Mouse (Mus musculus): ENCODE measurements around the gene Tubb2b. TPM values are rescaled to one million over a fixed set of nuclear protein-coding genes. Genes with fewer than 3 reads are reported as not detected.
A peak's percentile ranks its signal among the peaks of the same experiment; 100 is the strongest.

Tubb2b gene
- polyA plus RNA-seq, 1 experiment from 2014 or later: 61.0 TPM

DNA sequence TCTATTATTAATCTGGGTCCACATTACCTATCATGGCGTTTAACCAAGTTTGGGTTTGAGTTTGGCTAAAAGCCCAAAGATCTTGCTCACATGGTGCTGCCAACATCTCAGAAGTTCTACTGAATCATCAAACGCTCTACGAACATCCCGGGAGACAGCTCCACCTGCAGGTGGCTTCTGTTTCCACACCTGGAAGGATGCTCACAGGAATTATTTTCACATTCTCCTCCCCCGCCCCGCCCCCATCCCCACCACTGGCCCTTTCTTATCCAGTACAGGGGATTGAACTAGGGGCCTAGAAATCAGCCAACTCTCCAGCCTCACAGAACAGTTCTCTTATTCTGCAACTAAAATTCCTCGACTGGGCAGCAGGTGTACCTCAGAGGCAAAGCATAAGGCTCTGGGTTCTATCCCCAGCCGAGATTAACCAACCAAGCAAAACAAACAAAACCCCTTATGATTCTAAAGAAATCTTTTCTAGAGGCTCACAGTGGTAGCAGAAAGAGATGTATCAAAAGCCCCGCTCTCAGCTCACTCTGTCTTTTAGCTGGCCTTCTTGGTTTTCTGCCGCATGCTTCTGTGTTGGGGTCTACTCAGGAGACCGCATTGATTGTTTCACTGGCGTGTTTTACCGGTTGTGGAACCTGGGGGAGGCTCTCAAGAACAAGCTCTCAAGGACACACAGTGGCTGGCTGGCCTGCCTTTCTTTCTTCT is 24.1 kb upstream of the Tubb2b start:
- H3K27me3 ChIP-seq: no peaks in the 10 kb centered on the region
- TF ChIP-seq CTCF (IDR thresholded peaks at IDR 0.05): peak; percentile 84
- no peak for DNase-seq (ENCODE audit: low read depth, low spot score)
- in situ Hi-C loops (cut with MboI; ENCODE audit: low pct_unique_long_range_greater_than_20kb): loop anchor here (10.0 kb wide), 1 partner anchor 200 kb away; no protein-coding TSS in a partner anchor
- CTCF ChIA-PET: interaction anchor here (0.8 to 2.2 kb wide), 8 partner anchors 11 to 197 kb away, joined by 3 to 24 read pairs (median 4); partner anchors contain the start of gene Bphl
- POLR2A ChIA-PET: no interaction called here
- peak; percentile 35 for ATAC-seq

DNA sequence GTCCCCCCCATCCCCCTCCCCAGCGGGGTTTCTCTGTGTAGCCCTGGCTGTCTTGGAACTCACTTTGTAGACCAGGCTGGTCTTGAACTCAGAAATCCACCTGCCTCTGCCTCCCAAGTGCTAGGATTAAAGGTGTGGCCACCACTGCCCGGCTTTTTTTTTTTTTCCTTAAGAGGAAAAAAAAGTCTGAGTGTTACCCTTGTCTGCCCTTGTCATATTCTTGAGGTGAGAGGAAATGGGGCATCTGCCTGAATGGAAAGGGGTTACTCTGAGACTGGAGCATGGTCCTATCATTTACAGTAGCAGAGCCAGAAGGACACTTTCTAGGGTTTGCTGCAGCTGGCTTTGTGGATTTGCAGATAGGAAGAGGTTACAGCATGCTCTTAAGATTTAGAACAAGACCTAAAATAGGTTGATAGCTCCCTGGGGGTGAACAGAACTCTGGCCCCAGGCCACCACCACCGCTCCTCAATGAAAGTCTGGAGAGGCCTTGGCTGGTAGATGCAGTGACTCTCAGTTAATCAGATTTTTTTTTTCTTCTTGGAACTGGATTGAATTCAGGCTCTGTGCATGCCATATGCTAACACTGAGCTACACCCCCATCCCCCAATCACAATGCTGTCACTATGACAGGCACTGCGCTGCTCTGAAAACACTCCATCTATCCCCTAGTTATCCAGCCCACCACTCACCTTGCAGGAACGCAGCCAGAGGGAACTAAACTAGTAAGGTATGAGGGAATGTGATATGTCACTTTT is 23.2 kb upstream of the Tubb2b start:
- in situ Hi-C loops (cut with MboI; ENCODE audit: low pct_unique_long_range_greater_than_20kb): loop anchor here (10.0 kb wide), 1 partner anchor 199 kb away; no protein-coding TSS in a partner anchor
- TF ChIP-seq CTCF (IDR thresholded peaks at IDR 0.05): no peak
- DNase-seq (ENCODE audit: low read depth, low spot score) (no peak), ATAC-seq (no peak)
- POLR2A ChIA-PET: no interaction called here
- no peaks in the 10 kb centered on the region for H3K27me3 ChIP-seq
- CTCF ChIA-PET: interaction anchor here (0.8 to 2.2 kb wide), 7 partner anchors 10 to 197 kb away, joined by 3 to 24 read pairs (median 4); no protein-coding TSS in a partner anchor

DNA sequence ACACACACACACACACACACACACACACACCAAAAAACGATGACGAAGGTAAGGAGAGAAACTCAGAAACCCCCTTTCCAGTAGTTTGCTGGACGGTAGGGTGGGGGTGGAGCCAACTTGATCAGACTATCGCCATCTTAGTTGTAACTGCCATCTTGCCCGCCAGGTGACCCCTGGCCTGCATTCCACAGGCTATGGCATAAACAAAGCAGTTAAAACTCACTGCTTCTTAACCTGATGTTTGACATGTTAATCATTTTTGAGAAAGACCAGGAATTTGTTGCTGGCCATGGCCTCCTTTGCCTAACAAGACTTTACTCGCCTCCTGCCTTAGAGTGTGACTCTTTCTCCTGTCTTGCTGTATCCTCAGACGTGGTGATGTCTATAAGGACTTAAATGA is 22.4 kb upstream of the Tubb2b start:
- ATAC-seq: no peak
- POLR2A ChIA-PET: no interaction called here
- no peaks in the 10 kb centered on the region for H3K27me3 ChIP-seq
- TF ChIP-seq CTCF (IDR thresholded peaks at IDR 0.05): no peak
- CTCF ChIA-PET: interaction anchor here (1.7 kb wide), 1 partner anchor 40 kb away, joined by 6 read pairs; no protein-coding TSS in a partner anchor
- no peak for DNase-seq (ENCODE audit: low read depth, low spot score)
- in situ Hi-C loops (cut with MboI; ENCODE audit: low pct_unique_long_range_greater_than_20kb): loop anchor here (10.0 kb wide), 1 partner anchor 198 kb away; no protein-coding TSS in a partner anchor

DNA sequence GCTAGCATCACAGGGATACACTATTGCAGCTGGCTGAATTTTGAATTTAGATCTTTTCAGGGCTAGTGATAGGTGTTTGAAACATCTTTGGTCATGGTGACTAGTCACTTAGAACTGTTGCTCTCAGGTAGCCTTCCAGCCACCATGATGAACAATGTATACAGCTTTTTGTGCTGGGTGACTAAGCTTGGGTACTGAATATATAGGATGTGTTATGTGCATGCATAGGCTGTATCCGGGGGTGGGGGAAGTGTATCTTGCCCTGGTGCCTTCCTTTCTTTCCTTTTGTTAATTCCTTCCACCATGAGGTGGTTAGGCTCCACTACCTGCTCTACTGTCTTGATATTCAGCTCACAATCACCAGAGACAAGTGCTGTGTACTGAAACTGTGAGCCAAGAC is 21.2 kb upstream of the Tubb2b start:
- CTCF ChIA-PET: no interaction called here
- POLR2A ChIA-PET: interaction anchor here (0.6 kb wide), 1 partner anchor 18 kb away, joined by 4 read pairs; no protein-coding TSS in a partner anchor
- no peaks in the 10 kb centered on the region for H3K27me3 ChIP-seq
- ATAC-seq (no peak), DNase-seq (ENCODE audit: low read depth, low spot score) (no peak)
- in situ Hi-C loops (cut with MboI; ENCODE audit: low pct_unique_long_range_greater_than_20kb): loop anchor here (10.0 kb wide), 1 partner anchor 197 kb away; no protein-coding TSS in a partner anchor
- TF ChIP-seq CTCF (IDR thresholded peaks at IDR 0.05): no peak

DNA sequence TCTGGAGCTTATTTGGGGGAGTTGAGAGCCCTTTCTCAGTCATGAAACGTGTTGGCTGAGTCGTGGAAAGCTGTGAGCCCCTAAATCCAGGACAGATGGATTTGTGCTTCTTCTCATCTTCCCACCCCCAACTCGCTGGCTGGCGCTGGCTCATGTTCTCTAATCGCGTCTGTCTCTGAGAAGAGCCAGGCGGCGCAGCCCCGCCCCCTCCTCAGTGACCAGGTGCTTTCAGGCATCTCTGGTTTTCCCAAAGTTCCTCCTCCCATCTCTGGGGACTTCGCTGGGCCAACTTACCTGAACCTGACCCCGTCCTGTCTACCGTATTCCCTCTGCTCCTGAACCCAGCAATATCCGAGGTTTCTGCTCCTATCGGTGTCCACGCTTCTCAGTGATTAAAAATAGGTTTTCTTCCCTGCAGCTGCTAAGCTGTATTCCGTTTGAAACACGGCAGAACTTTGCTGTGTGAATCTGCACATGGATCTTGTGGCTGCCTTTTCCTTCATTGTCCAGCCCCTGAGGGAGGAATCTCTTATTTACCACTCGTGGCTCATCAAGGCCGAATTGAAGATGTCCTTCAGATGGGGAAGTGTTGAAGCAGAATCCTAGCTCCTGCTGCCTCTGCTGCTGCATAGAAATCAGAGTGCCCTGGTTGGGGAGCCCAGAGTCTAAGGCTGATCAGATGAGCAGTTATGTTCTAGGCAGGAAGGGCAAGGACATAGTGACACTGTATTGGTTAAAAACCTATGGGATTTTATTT is 20.2 kb upstream of the Tubb2b start:
- DNase-seq (ENCODE audit: low read depth, low spot score): no peak
- in situ Hi-C loops (cut with MboI; ENCODE audit: low pct_unique_long_range_greater_than_20kb): loop anchor here (10.0 kb wide), 1 partner anchor 196 kb away; no protein-coding TSS in a partner anchor
- no peaks in the 10 kb centered on the region for H3K27me3 ChIP-seq
- POLR2A ChIA-PET: interaction anchor here (0.6 kb wide), 2 partner anchors 17 to 336 kb away, joined by 3 to 4 read pairs; no protein-coding TSS in a partner anchor
- no peak for TF ChIP-seq CTCF (IDR thresholded peaks at IDR 0.05)
- CTCF ChIA-PET: interaction anchor here (1.5 to 3.5 kb wide), 2 partner anchors 84 to 104 kb away, joined by 3 to 14 read pairs; no protein-coding TSS in a partner anchor
- no peak for ATAC-seq

DNA sequence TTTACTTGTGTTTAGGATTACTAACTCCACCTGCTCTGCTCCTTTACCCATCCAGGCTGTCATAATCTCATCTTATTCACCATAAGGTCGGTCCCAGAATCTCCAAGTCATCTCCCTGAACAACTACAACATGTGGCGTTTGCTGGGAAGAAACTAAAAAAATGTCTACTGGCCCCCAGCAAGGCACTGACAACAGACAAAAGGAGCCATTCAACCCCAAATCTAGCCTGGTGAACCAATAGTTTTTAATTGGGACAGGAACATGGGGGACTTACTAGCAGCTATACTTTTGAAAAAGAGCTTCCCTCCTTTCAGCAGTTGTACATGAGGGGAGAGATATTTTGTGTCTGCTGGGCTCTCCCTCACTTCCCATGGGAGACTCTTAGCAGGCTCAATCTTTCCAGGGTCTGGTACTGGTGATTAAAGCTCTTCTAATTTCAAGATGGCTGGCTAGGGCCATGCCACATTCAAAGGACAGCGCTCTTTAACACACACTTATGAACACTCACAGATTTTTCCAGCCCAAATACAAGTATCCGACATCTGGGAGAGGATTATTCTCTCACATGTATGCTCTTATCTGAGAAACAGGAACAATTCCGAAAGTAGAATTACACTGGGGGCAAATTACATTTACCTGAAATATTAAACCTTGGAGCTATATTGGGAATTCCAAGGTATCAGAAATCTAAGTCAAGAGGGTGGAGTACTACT is 19.4 kb upstream of the Tubb2b start:
- CTCF ChIA-PET: interaction anchor here (0.9 to 3.5 kb wide), 3 partner anchors 83 to 103 kb away, joined by 3 to 14 read pairs (median 3); no protein-coding TSS in a partner anchor
- ATAC-seq: no peak
- no peaks in the 10 kb centered on the region for H3K27me3 ChIP-seq
- POLR2A ChIA-PET: interaction anchor here (0.6 to 1.1 kb wide), 2 partner anchors 14 to 337 kb away, joined by 3 read pairs; partner anchors contain the start of gene Psmg4
- DNase-seq (ENCODE audit: low read depth, low spot score): no peak
- TF ChIP-seq CTCF (IDR thresholded peaks at IDR 0.05): no peak
- in situ Hi-C loops (cut with MboI; ENCODE audit: low pct_unique_long_range_greater_than_20kb): loop anchor here (10.0 kb wide), 1 partner anchor 195 kb away; no protein-coding TSS in a partner anchor

DNA sequence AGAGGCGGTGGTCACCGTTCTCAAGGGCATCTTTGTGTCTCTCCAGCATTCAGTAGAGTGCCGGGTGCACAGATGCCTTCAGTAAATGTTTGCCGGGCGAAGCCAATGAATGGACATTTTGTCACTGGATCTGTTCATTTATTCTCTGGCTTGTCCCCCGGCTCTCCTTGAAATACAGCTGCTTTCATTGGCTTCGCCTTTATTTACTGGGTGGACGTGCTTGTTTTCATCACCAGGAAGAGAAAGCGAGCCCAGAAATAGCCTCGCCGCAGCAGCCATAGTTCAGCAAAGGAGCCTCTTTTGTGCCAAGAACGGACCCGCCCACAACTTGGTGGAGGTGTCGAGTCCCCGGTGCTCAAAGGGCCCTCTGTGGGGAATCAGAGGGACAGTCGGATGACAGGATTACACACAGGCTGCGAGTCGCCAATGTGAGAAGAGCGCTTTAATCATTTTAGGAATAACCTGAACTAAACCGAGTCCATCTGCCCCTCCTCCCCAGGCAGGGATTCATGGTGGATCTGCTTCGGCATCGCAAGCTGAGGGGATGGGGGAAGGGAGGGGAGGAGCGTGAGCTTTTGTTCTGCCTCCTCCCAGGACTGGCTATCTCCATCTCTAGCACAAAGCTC is 18.6 kb upstream of the Tubb2b start:
- ChIA-PET POLR2A (interaction anchor here (0.6 to 1.1 kb wide), 2 partner anchors 14 to 91 kb away, joined by 3 read pairs; partner anchors contain the start of gene Psmg4), CTCF (interaction anchor here (0.9 to 3.5 kb wide), 3 partner anchors 82 to 103 kb away, joined by 3 to 14 read pairs (median 3); no protein-coding TSS in a partner anchor)
- in situ Hi-C loops (cut with MboI; ENCODE audit: low pct_unique_long_range_greater_than_20kb): no loop called here
- H3K27me3 ChIP-seq: no peaks in the 10 kb centered on the region
- no peak for TF ChIP-seq CTCF (IDR thresholded peaks at IDR 0.05)
- DNase-seq (ENCODE audit: low read depth, low spot score) (no peak), ATAC-seq (no peak)

DNA sequence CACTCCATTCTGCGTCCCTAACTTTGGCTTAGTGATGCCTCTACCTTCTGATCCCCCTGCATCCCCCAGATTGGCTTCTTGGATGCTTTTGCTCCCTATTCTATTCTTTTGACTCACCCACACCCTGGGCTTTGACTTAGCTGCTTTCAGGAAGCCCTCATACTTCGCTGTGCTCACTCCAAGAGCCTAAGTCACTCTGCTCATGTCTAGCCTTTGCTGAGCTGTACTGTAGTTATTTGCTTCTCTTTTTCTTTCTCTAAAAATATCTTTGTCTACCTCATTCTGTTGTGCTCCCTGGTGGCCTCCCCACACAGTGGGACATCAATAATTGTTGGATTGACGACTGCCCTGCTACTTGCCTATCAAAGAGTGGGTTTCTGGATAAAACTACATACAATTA is 17.9 kb upstream of the Tubb2b start:
- ATAC-seq (no peak), DNase-seq (ENCODE audit: low read depth, low spot score) (no peak)
- CTCF ChIA-PET: interaction anchor here (1.0 to 3.5 kb wide), 2 partner anchors 99 to 102 kb away, joined by 3 to 14 read pairs; no protein-coding TSS in a partner anchor
- no peak for TF ChIP-seq CTCF (IDR thresholded peaks at IDR 0.05)
- no peaks in the 10 kb centered on the region for H3K27me3 ChIP-seq
- in situ Hi-C loops (cut with MboI; ENCODE audit: low pct_unique_long_range_greater_than_20kb): no loop called here
- POLR2A ChIA-PET: no interaction called here

DNA sequence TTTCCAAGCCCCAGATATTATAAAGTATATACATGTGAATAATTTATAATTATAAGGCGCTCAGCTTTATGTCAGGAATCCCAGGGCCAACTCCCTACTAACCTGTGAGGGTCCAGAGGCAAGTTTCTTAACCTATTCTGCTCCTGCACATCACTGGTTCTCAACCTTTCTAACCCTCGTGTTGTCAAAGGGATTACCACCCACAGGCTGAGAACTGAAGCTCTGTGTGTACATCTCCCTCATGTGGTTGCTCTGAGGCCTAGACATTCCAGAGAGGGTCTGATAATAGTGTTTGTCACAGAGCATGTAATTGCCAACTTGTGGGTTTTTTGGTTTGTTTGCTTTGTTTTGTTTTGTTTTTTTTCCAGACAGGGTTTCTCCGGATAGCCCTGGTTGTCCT is 16.6 kb upstream of the Tubb2b start:
- POLR2A ChIA-PET: no interaction called here
- H3K27me3 ChIP-seq: no peaks in the 10 kb centered on the region
- no peak for DNase-seq (ENCODE audit: low read depth, low spot score)
- peak; percentile 50 for TF ChIP-seq CTCF (IDR thresholded peaks at IDR 0.05)
- CTCF ChIA-PET: interaction anchor here (0.6 to 1.6 kb wide), 2 partner anchors 10 to 101 kb away, joined by 3 read pairs; no protein-coding TSS in a partner anchor
- no peak for ATAC-seq
- in situ Hi-C loops (cut with MboI; ENCODE audit: low pct_unique_long_range_greater_than_20kb): no loop called here

All from Patski (cell line).